Mouse (Mus musculus): ENCODE measurements at regions not wholly inside any gene's neighbourhood (a gene's known extent, or its start where the extent isn't known, plus 50 kb on each side); places are given as distances from the start of the nearest gene placed in this dataset.

GRCm38 (mm10) chr3:60826759-60827158 is 175.8 kb upstream of the P2ry1 start:
- 63% methylated on average over 4 of the region's 4 CpGs for WGBS
- no peak overlapping the region for H3K9ac ChIP-seq
- no peak overlapping the region for H3K27ac ChIP-seq (ENCODE audit: low read depth)
- H3K9me3 ChIP-seq (ENCODE audit: low read depth, low read length), result no peaks in the 10 kb centered on the region
- DNase-seq, result no peak
- no peaks in the 10 kb centered on the region for H3K36me3 ChIP-seq (ENCODE audit: insufficient read depth)
- no peaks in the 10 kb centered on the region for H3K27me3 ChIP-seq (ENCODE audit: insufficient read depth, low read length)
- no peaks in the 10 kb centered on the region for H3K4me1 ChIP-seq (ENCODE audit: insufficient read depth)
- no peak overlapping the region for H3K4me3 ChIP-seq (ENCODE audit: low read depth, low read length)
- no peak for ATAC-seq (ENCODE audit: insufficient read depth)
- H3K4me2 ChIP-seq, result no peak overlapping the region
- no peak for TF ChIP-seq CTCF (IDR thresholded peaks at IDR 0.05; ENCODE audit: low read depth)

GRCm38 (mm10) chr3:60832385-60832784 is 170.2 kb upstream of the P2ry1 start:
- Histone ChIP-seq H3K9me3 (ENCODE audit: low read depth, low read length) (no peaks in the 10 kb centered on the region), H3K4me2 (no peak overlapping the region), H3K4me3 (ENCODE audit: low read depth, low read length) (no peak overlapping the region), H3K27me3 (ENCODE audit: insufficient read depth, low read length) (no peaks in the 10 kb centered on the region), H3K27ac (ENCODE audit: low read depth) (no peak overlapping the region), H3K36me3 (ENCODE audit: insufficient read depth) (no peaks in the 10 kb centered on the region), H3K4me1 (ENCODE audit: insufficient read depth) (no peaks in the 10 kb centered on the region), H3K9ac (no peak overlapping the region)
- WGBS, result 84% methylated on average over 4 of the region's 4 CpGs
- ATAC-seq (ENCODE audit: insufficient read depth) (no peak), DNase-seq (no peak)
- TF ChIP-seq CTCF (IDR thresholded peaks at IDR 0.05; ENCODE audit: low read depth), result no peak

- no peak overlapping the region for H3K4me3 ChIP-seq (ENCODE audit: low read depth, low read length)
- no peaks in the 10 kb centered on the region for H3K9me3 ChIP-seq (ENCODE audit: low read depth, low read length)
- no peak overlapping the region for H3K4me2 ChIP-seq
- no peaks in the 10 kb centered on the region for H3K36me3 ChIP-seq (ENCODE audit: insufficient read depth)
- TF ChIP-seq CTCF (IDR thresholded peaks at IDR 0.05; ENCODE audit: low read depth), result no peak
- no peaks in the 10 kb centered on the region for H3K4me1 ChIP-seq (ENCODE audit: insufficient read depth)
- DNase-seq, result no peak
- H3K9ac ChIP-seq, result no peak overlapping the region
- H3K27ac ChIP-seq (ENCODE audit: low read depth), result no peak overlapping the region
- no peaks in the 10 kb centered on the region for H3K27me3 ChIP-seq (ENCODE audit: insufficient read depth, low read length)
- no peak for ATAC-seq (ENCODE audit: insufficient read depth)
- WGBS, result 71% methylated on average over 1 of the region's 1 CpGs
These were observed 160.7 kb upstream of the P2ry1 start for GRCm38 (mm10) chr3:60841895-60842294.

GRCm38 (mm10) chr3:60845293-60845692 is 157.3 kb upstream of the P2ry1 start:
- no peaks in the 10 kb centered on the region for H3K4me1 ChIP-seq (ENCODE audit: insufficient read depth)
- ATAC-seq (ENCODE audit: insufficient read depth) (no peak), DNase-seq (peak; percentile 3)
- H3K4me3 ChIP-seq (ENCODE audit: low read depth, low read length), result no peak overlapping the region
- no peak overlapping the region for H3K27ac ChIP-seq (ENCODE audit: low read depth)
- no peak overlapping the region for H3K4me2 ChIP-seq
- 51% methylated on average over 2 of the region's 2 CpGs for WGBS
- no peaks in the 10 kb centered on the region for H3K36me3 ChIP-seq (ENCODE audit: insufficient read depth)
- no peaks in the 10 kb centered on the region for H3K9me3 ChIP-seq (ENCODE audit: low read depth, low read length)
- TF ChIP-seq CTCF (IDR thresholded peaks at IDR 0.05; ENCODE audit: low read depth), result no peak
- H3K9ac ChIP-seq, result no peak overlapping the region
- no peaks in the 10 kb centered on the region for H3K27me3 ChIP-seq (ENCODE audit: insufficient read depth, low read length)

- no peak for DNase-seq
- WGBS, result 86% methylated on average over 2 of the region's 2 CpGs
- H3K27ac ChIP-seq (ENCODE audit: low read depth), result no peak overlapping the region
- H3K27me3 ChIP-seq (ENCODE audit: insufficient read depth, low read length), result no peaks in the 10 kb centered on the region
- H3K36me3 ChIP-seq (ENCODE audit: insufficient read depth), result no peaks in the 10 kb centered on the region
- no peak for TF ChIP-seq CTCF (IDR thresholded peaks at IDR 0.05; ENCODE audit: low read depth)
- H3K4me2 ChIP-seq, result no peak overlapping the region
- H3K4me1 ChIP-seq (ENCODE audit: insufficient read depth), result no peaks in the 10 kb centered on the region
- H3K9ac ChIP-seq, result no peak overlapping the region
- ATAC-seq (ENCODE audit: insufficient read depth), result no peak
- no peak overlapping the region for H3K4me3 ChIP-seq (ENCODE audit: low read depth, low read length)
- no peaks in the 10 kb centered on the region for H3K9me3 ChIP-seq (ENCODE audit: low read depth, low read length)
These were observed 154.2 kb upstream of the P2ry1 start for GRCm38 (mm10) chr3:60848437-60848836.

- WGBS, result 52% methylated on average over 5 of the region's 5 CpGs
- DNase-seq (no peak), ATAC-seq (ENCODE audit: insufficient read depth) (no peak)
These were observed 148.8 kb upstream of the P2ry1 start for GRCm38 (mm10) chr3:60853773-60854172.

DNA sequence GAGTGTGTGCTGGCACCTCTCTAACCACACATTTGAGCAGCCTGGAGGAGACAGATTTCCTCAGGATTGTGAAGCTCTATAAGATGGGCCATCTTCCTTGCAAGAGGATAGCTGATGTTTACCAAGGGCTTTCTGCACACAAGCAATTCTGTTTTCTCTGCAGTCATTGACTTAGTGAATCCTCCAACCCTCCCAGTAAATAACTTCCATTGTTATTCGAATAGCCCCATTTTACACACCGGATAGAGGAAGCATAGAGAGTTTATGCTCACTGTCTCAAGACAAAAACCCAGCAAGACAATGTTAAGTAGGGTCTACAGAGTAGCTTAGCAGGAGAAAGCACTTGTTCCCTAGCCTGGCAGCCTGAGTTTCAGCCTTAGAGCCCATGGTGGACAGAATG is 146.9 kb upstream of the P2ry1 start:
- H3K27ac ChIP-seq (ENCODE audit: low read depth), result no peak overlapping the region
- no peaks in the 10 kb centered on the region for H3K36me3 ChIP-seq (ENCODE audit: insufficient read depth)
- DNase-seq (no peak), ATAC-seq (ENCODE audit: insufficient read depth) (no peak)
- H3K4me1 ChIP-seq (ENCODE audit: insufficient read depth), result no peaks in the 10 kb centered on the region
- no peak overlapping the region for H3K4me3 ChIP-seq (ENCODE audit: low read depth, low read length)
- H3K9ac ChIP-seq, result no peak overlapping the region
- WGBS, result 65% methylated on average over 2 of the region's 2 CpGs
- H3K4me2 ChIP-seq, result no peak overlapping the region
- no peaks in the 10 kb centered on the region for H3K9me3 ChIP-seq (ENCODE audit: low read depth, low read length)
- no peaks in the 10 kb centered on the region for H3K27me3 ChIP-seq (ENCODE audit: insufficient read depth, low read length)
- TF ChIP-seq CTCF (IDR thresholded peaks at IDR 0.05; ENCODE audit: low read depth), result no peak

More at GRCm38 (mm10) chr3:60853773-60854172, 148.8 kb upstream of the P2ry1 start:
- no peaks in the 10 kb centered on the region for H3K27me3 ChIP-seq (ENCODE audit: insufficient read depth, low read length)
- H3K4me3 ChIP-seq (ENCODE audit: low read depth, low read length), result no peak overlapping the region
- H3K9me3 ChIP-seq (ENCODE audit: low read depth, low read length), result no peaks in the 10 kb centered on the region
- H3K9ac ChIP-seq, result no peak overlapping the region
- no peak overlapping the region for H3K4me2 ChIP-seq
- H3K36me3 ChIP-seq (ENCODE audit: insufficient read depth), result no peaks in the 10 kb centered on the region
- no peak for TF ChIP-seq CTCF (IDR thresholded peaks at IDR 0.05; ENCODE audit: low read depth)
- no peaks in the 10 kb centered on the region for H3K4me1 ChIP-seq (ENCODE audit: insufficient read depth)
- no peak overlapping the region for H3K27ac ChIP-seq (ENCODE audit: low read depth)

Data from lung, embryonic 14.5 days (tissue).